In genomic region chr6:92091130-92091591, GRCm38 (mm10) we compare ENCODE assay signal across 8 mouse cellular contexts. TPM values are rescaled to one million over a fixed set of nuclear protein-coding genes. Genes with fewer than 3 reads are reported as not detected.
DNase-seq lines count a peak whose midpoint lies in the region; ATAC-seq lines count a peak whose summit lies in the region.

Gene Nr2c2 (plus strand): TSS chr6:92091390.

- peak; percentile 78 for DNase-seq in T-cell, adult 2 months (ENCODE audit: low spot score)
- peak; percentile 91 to 95 for DNase-seq in cerebellum, postnatal 25 days
- peak; percentile 74 to 76 for DNase-seq in frontal cortex, postnatal 25 days (ENCODE audit: low spot score in 2 of 2)
- DNase-seq in layer of hippocampus, postnatal 36 days, result peak; percentile 85 to 87
- DNase-seq in lung, postnatal 25 days (ENCODE audit: low spot score), result peak; percentile 89
- peak; percentile 68 for DNase-seq in retina, adult 2 months (ENCODE audit: low read depth, low spot score)
- DNase-seq in thymus, postnatal 25 days, result peak; percentile 90

- ATAC-seq in hindbrain, embryonic 13.5 days (ENCODE audit: low FRiP score), result peak; percentile 63

- H3K9me3 ChIP-seq in hindbrain, embryonic 13.5 days, result no peaks in the 10 kb centered on the region

- H3K27ac ChIP-seq in hindbrain, embryonic 13.5 days, result peak within 1 kb of the TSS; percentile 99

- H3K4me2 ChIP-seq in hindbrain, embryonic 13.5 days, result peak within 1 kb of the TSS; percentile 80

- H3K36me3 ChIP-seq in hindbrain, embryonic 13.5 days, result no peaks in the 10 kb centered on the region

- WGBS in hindbrain, embryonic 13.5 days, result 1% methylated on average over 25 of the region's 58 CpGs

- H3K4me3 ChIP-seq in hindbrain, embryonic 13.5 days, result peak within 1 kb of the TSS; percentile 94

- H3K27me3 ChIP-seq in hindbrain, embryonic 13.5 days, result no peaks in the 10 kb centered on the region

- H3K4me1 ChIP-seq in hindbrain, embryonic 13.5 days (replicated peaks), result peaks cover 39% of the 10 kb centered on the region

- H3K9ac ChIP-seq in hindbrain, embryonic 13.5 days, result peak within 1 kb of the TSS; percentile 97

RNA-seq across cellular contexts. Expression of gene Nr2c2, which starts in this region (rescaled TPM):
- 22.9 and 23.7 TPM in 2 replicates for polyA plus RNA-seq in hindbrain, embryonic 13.5 days (2015; fragmentation: Nextera tagmentation; extraction: Ambion mirVana)
- 10 to 100 TPM; 77.6 to 87.9 TPM for total RNA-seq in layer of hippocampus, postnatal 36 days (2021)

Comparison
In these comparisons a context has a peak if more than half of its experiments do, and no peak if none do; other contexts are left out.
1. Peak in every context shown above with its lines: DNase-seq, ATAC-seq, H3K4me3 ChIP-seq and H3K27ac ChIP-seq.